Mouse (Mus musculus) WW6 (cell line): ENCODE measurements at regions not wholly inside any gene's neighbourhood (a gene's known extent, or its start where the extent isn't known, plus 50 kb on each side); places are given as distances from the start of the nearest gene placed in this dataset.
"Not testable (repeated sequence)": the region's sequence is repeated elsewhere in the genome, so short reads cannot be mapped to it uniquely, and the experiment has no call there.

Experiments used
- DNase-seq: peaks from one replicate; pipeline ENCODE4 v3.0.0-alpha.2; 2013; ENCODE audit warnings: low read depth, low spot score

GRCm38 (mm10) chr6:6388835-6389440, 172.0 kb upstream of the Slc25a13 start:
- DNase-seq = no peak

GRCm38 (mm10) chr6:6387571-6387970, 170.6 kb upstream of the Slc25a13 start:
- no peak for DNase-seq

DNA sequence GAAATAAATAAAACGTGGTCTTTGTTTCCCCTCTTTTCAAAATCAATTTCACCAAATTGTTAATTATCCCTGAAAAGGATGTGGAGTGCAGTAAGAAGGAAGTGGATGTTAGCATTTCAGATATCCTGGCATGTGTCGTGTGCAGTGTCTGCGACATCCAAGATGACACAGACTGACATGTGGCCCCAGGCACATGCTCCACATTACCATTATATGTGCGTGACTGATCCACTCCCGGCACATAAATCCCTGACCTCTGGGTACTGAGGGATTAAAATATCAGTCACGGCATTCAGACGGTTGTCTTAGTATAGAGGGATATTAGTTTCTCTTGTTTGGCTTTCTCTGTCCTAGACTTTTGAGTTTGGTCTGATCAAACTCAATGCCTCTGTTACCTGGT, 168.0 kb upstream of the Slc25a13 start:
- no peak for DNase-seq

DNA sequence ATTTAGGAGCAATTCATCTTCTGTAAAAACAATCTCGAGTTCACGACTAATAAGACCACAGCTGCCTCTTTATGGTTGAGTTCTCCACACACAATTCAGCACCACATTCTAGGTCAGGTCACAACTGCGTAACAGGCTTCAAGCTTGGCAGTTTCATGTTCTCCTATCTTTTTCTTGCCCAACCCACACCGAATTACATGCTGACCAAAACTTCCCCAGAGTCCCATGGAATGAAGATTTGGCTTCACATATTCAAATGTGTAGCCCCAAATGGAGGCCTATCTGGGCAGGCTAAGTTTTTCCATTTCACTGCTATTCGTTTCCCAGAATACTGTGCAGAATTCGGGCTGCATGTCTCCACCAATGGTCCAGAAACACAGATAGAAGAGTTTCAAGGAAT, 167.5 kb upstream of the Slc25a13 start:
- DNase-seq = no peak

DNA sequence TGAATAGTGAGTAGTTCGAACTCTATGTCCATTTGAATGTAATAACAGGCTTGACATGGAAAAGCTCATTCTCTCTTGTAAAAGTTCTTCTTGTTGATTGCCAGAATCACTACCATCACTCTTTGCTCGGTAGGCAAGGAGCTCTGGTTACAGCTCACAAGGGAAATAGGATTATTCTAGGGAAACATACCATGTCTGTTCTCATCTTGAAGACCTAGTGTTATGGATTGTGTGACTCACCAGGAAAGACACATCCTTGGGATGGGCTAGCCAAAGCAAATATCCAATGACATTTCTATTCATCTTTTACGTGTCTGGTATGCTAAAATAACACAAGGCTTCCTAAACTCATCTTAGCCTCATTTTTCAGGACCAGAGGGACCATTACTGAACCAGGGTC, 155.4 kb upstream of the Slc25a13 start:
- no peak for DNase-seq

DNA sequence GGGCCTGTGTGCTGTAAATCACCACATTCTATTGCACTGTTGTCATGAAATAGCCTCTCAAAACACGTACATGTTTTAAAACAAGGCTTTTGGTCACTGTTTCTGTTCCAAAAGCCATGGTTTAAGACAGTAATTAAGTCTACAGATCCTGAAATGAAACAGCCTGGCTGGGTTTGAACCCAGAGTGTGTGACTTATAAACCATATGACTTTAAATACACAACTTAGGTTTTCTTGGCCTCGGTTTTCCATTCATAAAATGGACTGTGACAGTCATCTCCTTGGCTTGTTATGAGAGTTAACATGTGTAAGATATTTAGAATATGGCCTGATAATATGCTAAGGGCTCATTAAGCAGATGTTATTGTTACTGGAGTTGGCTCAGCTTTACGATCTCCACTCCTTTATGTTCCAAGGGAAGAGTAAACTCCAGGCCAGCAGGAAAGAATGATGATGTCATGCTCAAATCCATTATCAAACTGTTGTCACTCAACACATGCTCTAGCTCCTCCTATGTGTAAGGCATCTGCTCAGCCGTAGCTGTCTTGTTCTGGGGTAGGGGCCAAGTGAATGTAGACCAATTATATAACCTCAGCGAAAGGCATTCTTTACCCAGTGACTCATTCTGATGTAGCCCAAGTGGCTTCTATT, 154.6 kb upstream of the Slc25a13 start:
- no peak for DNase-seq

GRCm38 (mm10) chr6:6364037-6364436, 147.1 kb upstream of the Slc25a13 start:
- no peak for DNase-seq

DNA sequence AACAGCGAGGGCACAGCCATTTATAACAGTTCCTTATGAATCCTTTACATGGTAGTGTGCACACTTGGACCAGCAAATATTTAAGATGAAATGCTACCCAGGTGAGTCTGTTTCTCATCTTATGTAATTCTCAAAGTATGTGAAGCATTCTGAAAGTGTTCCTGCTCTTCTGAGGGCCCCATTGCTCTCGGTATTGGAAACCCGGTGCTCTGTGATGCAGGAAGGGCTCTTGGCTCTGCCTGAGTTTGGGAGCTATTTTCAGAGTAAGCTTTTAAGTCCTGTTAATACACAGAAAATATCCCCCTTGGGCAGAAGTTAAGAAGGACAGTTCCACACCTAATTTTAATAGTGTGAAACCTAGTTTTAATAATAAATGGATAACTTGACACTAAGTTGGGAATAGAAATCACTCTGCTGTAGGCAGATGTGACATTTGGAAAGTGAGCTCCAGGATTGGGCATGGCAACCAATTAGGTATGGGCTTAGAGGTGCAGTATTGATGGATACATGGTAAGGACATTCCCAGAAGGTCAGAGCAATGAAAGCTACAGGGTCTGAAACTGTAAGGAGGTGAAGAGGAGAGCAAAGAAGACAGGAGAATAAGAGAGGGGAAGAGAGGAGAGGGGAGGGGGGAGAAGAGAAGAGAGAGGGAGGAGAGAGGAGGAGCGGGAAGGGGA, 145.8 kb upstream of the Slc25a13 start:
- DNase-seq = no peak

DNA sequence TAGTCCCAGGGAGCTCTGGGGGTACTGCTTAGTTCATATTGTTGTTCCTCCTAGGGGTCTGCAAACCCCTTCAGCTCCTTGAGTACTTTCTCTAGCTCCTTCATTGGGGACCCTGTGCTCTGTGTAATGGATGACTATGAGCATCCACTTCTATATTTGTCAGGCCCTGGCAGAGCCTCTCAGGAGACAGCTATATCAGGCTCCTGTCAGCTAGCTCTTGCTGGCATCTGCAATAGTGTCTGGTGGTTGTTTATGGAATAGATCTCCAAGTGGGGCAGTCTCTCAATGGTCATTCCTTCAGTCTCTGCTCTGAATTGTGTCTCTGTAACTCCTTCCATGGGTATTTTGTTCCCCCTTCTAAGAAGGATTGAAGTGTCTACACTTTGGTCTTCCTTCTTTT, 144.2 kb upstream of the Slc25a13 start:
- not testable (repeated sequence) for DNase-seq

GRCm38 (mm10) chr6:6357477-6357876, 140.5 kb upstream of the Slc25a13 start:
- no peak for DNase-seq

GRCm38 (mm10) chr6:6356967-6357366, 140.0 kb upstream of the Slc25a13 start:
- DNase-seq = no peak

DNA sequence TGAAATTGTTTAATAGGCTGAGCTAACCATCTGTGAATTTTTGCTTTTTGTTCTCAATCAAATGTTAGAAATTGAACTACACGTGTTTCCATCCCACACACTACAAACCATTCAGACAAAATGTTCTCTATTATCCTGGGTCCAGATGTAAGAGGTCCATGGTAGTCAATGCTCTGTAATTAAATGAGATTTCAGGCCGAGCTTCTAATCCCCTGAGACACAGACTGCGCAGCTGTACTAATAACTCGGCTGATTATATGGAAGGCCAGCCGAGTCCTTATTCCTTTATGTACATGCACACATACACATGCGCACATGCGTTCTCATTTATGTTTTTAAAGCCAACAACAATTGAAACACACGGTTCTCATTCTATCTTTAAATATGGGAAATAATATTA, 118.3 kb upstream of the Slc25a13 start:
- no peak for DNase-seq

DNA sequence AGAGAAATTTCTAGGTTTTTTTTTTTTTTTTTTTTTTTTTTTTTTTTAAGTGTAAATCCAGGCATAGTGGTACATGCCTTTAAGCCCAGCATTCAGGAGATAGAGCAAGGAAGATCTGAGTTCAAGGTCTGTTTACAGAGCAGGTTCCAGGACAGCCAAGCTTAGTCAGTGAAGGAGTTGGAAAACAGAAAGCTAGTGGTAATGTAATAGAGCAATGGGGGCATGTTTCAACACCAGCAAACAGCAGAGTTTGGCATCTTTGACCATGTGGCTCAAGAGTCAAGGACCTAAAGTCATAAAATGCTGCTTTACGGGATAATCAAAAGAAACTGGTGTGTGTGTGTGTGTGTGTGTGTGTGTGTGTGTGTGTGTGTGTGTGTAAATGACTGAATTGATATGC, 113.3 kb upstream of the Slc25a13 start:
- no peak for DNase-seq

DNA sequence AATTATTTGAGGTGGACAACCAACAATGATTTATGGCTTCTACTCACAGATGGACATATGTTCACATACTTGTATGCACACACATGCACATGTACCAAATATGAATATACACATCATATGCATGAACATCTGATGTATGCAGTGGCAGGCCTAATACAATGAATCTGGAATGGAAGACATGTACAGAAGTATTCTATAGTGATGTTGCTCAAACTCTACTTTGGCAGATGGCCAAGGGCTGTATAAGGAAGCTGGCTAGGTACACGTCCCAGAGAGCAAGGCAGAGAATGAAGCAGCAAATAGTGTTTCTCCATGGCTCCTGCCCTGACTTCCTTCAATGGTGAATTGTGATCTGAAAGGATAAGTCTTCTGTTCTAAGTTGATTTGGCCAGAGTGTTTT, 108.5 kb upstream of the Slc25a13 start:
- DNase-seq = no peak

DNA sequence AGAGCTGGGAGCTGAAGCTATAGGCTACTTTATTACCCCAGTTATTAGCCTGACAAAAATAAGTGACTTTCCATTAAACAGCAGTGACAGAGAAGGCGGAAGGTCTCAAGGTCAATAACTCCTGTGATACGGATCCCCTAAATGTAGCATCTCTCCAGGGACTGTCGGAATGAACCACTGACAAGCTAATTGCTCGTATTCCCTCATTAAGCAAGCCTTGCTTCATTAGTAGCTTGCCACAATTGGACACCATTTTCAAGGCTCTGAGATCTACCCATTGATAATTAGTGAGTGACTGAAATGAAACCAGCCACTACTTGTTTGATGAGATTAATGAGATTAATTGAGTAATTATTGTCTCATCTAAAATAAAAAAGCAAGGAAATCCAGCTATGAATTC, 99.8 kb upstream of the Slc25a13 start:
- no peak for DNase-seq

GRCm38 (mm10) chr6:6313171-6313570, 96.2 kb upstream of the Slc25a13 start:
- no peak for DNase-seq

- DNase-seq = no peak
Observed at GRCm38 (mm10) chr6:6310213-6310612, 93.2 kb upstream of the Slc25a13 start.

- DNase-seq = no peak
Observed at GRCm38 (mm10) chr6:6307618-6308017, 90.6 kb upstream of the Slc25a13 start.

GRCm38 (mm10) chr6:6303767-6304166, 86.8 kb upstream of the Slc25a13 start:
- DNase-seq = no peak

DNA sequence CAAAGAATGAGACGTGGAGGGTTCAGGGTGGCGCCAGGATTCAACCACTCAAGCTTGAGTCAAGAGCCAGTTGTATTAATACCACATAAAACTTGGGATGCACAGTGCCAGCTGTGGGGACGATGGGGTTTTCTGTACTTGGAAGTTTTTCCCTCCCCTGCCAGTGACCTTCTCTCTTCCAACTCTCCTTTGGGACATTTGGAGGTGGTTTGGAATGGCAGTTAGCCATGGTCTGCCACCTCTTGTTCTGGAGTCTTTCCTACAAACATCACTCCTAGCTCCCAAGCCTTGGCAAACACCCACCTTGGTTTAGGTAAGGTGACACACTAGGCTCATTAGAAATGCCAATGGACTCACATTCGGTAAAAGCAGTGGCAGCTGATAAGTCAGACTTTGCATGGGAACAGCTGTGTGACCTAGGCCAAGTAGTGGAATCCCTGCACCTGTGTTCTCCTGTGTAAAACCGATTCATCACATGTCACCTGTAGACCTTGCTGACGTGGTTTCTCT, 84.1 kb upstream of the Slc25a13 start:
- no peak for DNase-seq

DNA sequence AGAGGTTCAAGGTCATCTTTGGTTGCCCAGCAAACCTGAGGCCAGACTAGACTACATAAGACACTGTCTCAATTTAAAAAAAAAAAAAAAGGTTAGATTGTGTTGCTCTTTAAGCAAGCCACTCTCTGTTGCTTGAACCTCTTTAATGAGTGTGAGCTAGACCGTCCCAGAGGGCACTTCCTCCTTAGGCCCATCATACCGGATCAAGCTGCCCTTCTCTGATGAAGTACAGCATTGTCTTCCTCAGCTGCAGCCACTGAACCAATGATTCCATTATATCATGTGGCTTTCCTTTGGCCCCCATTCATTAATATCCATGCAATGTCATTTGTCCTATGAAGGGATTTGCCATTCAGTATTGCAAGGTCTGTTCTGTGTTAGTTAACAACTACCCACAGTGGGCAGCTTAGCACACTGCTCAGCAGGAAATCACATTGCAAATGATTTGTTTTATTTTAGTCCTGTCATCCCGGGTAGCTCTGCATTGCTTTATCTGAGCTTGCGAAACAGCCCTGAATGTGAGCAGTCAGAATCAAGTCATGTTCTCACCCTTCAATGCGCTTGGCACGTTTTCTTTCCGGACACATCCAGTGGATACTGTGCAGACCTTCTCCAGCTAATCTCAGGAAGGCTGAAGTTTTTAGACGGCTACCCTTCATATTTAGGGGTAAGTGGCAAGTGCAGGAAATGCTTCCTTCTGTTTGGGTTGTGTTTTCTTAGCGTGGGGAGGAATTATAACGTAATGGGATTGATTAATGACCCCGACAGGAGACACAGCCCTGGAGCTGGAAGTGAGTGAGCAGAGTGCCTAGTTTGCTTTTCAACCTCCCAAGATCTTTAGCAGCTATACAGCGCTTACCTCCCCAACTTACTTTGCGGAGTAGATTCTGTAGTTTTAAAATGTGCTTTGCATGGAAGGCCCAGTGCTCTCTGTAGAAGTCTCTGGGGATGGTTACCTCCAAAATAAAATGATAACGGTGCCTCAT, 82.2 kb upstream of the Slc25a13 start:
- no peak for DNase-seq

DNA sequence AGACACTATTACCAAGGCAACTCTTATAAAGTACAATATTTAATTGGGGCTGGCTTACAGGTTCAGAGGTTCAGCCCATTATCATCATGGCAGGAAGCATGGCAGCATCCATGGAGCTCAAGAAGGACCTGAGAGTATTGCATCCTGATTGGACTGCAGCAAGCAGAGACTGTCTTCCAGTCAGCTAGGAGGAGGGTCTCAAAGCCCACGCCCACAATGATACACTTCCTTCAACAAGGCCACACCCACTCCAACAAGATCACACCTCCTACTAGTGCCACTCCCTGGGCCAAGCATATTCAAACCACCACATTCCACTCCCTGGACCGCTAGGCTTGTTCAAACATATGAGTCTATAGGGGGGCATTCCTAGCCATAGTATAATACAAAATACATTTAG, 78.6 kb upstream of the Slc25a13 start:
- not testable (repeated sequence) for DNase-seq
